Mouse (Mus musculus): ENCODE data around the gene Rprml. TPM values are rescaled to one million over a fixed set of nuclear protein-coding genes. Genes with fewer than 3 reads are reported as not detected.

Rprml gene
- polyA plus RNA-seq, 1 experiment from 2014 or later, result not detected

GRCm38 (mm10) chr11:103686706-103687105, 37.3 kb downstream of the Rprml start:
- 59% methylated on average over 6 of the region's 6 CpGs for whole genome bisulfite sequencing
- H3K4me3 ChIP-seq (ENCODE audit: control insufficient read depth in 1 of 2, insufficient read depth in 1 of 2, low read depth in 1 of 2, low read length in 2 of 2), result no peak overlapping the region
- H3K9ac ChIP-seq (ENCODE audit: low read length), result no peak overlapping the region
- 0 out of 2 replicates have a peak, but pooled peaks have one; percentile 14 for ATAC-seq (ENCODE audit: insufficient number of reproducible peaks, insufficient read depth, low FRiP score, low read depth)
- peaks cover 30 to 62% of the 10 kb centered on the region in 2 experiments for H3K4me1 ChIP-seq (ENCODE audit: control insufficient read depth in 2 of 2, insufficient read depth in 2 of 2, low read length in 2 of 2)
- H3K27ac ChIP-seq (replicated peaks in 1 of 2; ENCODE audit: control insufficient read depth in 1 of 2, insufficient read depth in 1 of 2, low read depth in 2 of 2, low read length in 2 of 2), result peak overlapping the region in 1 of 2 experiments; percentile 27; a peak in 1 of 4 replicates
- H3K36me3 ChIP-seq (ENCODE audit: control insufficient read depth, insufficient read depth, low read length), result peaks cover 68% of the 10 kb centered on the region
- no peaks in the 10 kb centered on the region for H3K9me3 ChIP-seq (ENCODE audit: control insufficient read depth, low read length)
- H3K27me3 ChIP-seq (ENCODE audit: control insufficient read depth, insufficient read depth, low read length), result no peaks in the 10 kb centered on the region
- H3K4me2 ChIP-seq (ENCODE audit: low read length), result no peak overlapping the region

- Histone ChIP-seq H3K4me3 (ENCODE audit: control insufficient read depth in 1 of 2, insufficient read depth in 1 of 2, low read depth in 1 of 2, low read length in 2 of 2) (no peak overlapping the region), H3K27me3 (ENCODE audit: control insufficient read depth, insufficient read depth, low read length) (no peaks in the 10 kb centered on the region), H3K4me1 (ENCODE audit: control insufficient read depth in 2 of 2, insufficient read depth in 2 of 2, low read length in 2 of 2) (peaks cover 29 to 62% of the 10 kb centered on the region in 2 experiments), H3K27ac (replicated peaks in 1 of 2; ENCODE audit: control insufficient read depth in 1 of 2, insufficient read depth in 1 of 2, low read depth in 2 of 2, low read length in 2 of 2) (peak overlapping the region; percentile 72 to 82), H3K36me3 (ENCODE audit: control insufficient read depth, insufficient read depth, low read length) (peaks cover 51% of the 10 kb centered on the region), H3K4me2 (ENCODE audit: low read length) (peak overlapping the region; percentile 37), H3K9ac (ENCODE audit: low read length) (peak overlapping the region; percentile 50; the same call in 1 of the 2 replicates), H3K9me3 (ENCODE audit: control insufficient read depth, low read length) (no peaks in the 10 kb centered on the region)
- 11% methylated on average over 6 of the region's 6 CpGs for WGBS
- ATAC-seq (ENCODE audit: insufficient number of reproducible peaks, insufficient read depth, low FRiP score, low read depth), result no peak
Measured at GRCm38 (mm10) chr11:103688271-103688979, 39.1 kb downstream of the Rprml start.

DNA sequence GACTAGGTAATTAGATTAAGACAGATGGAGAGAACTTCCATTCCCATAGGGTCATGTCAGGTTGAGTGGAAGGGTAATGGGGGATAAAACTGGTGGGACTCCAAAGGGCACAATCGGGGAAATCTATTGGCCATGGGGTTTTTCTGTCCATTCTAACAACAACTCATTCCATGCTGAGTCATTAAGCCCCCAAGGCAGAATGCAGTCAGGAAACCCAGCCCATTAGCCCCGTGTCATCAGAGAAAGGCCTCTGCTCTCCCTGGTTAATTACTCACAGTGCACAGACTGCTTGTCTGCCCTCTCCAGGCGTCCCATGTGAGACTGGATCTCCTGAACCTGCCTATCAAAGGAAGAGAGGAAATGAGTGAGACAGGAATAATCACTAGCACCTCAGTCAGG, 39.6 kb downstream of the Rprml start:
- peak overlapping the region; percentile 7 to 82 for H3K27ac ChIP-seq (replicated peaks in 1 of 2; ENCODE audit: control insufficient read depth in 1 of 2, insufficient read depth in 1 of 2, low read depth in 2 of 2, low read length in 2 of 2)
- H3K4me3 ChIP-seq (ENCODE audit: control insufficient read depth in 1 of 2, insufficient read depth in 1 of 2, low read depth in 1 of 2, low read length in 2 of 2), result no peak overlapping the region
- no peaks in the 10 kb centered on the region for H3K27me3 ChIP-seq (ENCODE audit: control insufficient read depth, insufficient read depth, low read length)
- ATAC-seq (ENCODE audit: insufficient number of reproducible peaks, insufficient read depth, low FRiP score, low read depth), result peak; percentile 28; the same call in 1 of the 2 replicates
- H3K4me1 ChIP-seq (ENCODE audit: control insufficient read depth in 2 of 2, insufficient read depth in 2 of 2, low read length in 2 of 2), result peaks cover 24 to 58% of the 10 kb centered on the region in 2 experiments
- no peak overlapping the region for H3K9ac ChIP-seq (ENCODE audit: low read length)
- H3K9me3 ChIP-seq (ENCODE audit: control insufficient read depth, low read length), result no peaks in the 10 kb centered on the region
- WGBS, result 21% methylated on average over 3 of the region's 3 CpGs
- peaks cover 46% of the 10 kb centered on the region for H3K36me3 ChIP-seq (ENCODE audit: control insufficient read depth, insufficient read depth, low read length)
- 0 out of 2 replicates have a peak overlapping the region, but pooled peaks have one; percentile 37 for H3K4me2 ChIP-seq (ENCODE audit: low read length)

DNA sequence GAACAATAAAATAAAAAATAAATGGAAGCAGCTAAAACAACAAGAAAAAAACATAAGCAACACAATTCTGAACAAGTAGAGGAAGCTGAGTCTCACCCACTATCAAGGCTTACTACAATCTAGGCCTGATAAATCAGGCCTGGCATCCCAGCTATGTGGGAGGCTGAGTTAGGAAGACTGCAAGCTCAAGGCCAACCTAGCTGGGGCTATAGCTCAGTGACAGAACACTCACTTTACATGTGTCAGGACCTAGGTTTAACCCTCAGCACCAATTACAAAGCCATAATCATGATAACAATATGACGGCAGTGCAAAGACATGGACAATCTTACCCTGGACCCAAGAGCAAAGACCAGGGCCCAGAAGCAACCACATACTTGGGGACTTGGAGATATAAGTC, 41.7 kb downstream of the Rprml start:
- H3K9ac ChIP-seq (ENCODE audit: low read length), result no peak overlapping the region
- no peaks in the 10 kb centered on the region for H3K9me3 ChIP-seq (ENCODE audit: control insufficient read depth, low read length)
- no peak overlapping the region for H3K4me3 ChIP-seq (ENCODE audit: control insufficient read depth in 1 of 2, insufficient read depth in 1 of 2, low read depth in 1 of 2, low read length in 2 of 2)
- ATAC-seq (ENCODE audit: insufficient number of reproducible peaks, insufficient read depth, low FRiP score, low read depth), result no peak
- WGBS, result 26% methylated on average over 1 of the region's 1 CpGs
- H3K36me3 ChIP-seq (ENCODE audit: control insufficient read depth, insufficient read depth, low read length), result peaks cover 32% of the 10 kb centered on the region
- no peak overlapping the region for H3K27ac ChIP-seq (replicated peaks in 1 of 2; ENCODE audit: control insufficient read depth in 1 of 2, insufficient read depth in 1 of 2, low read depth in 2 of 2, low read length in 2 of 2)
- peaks cover 24 to 53% of the 10 kb centered on the region in 2 experiments for H3K4me1 ChIP-seq (ENCODE audit: control insufficient read depth in 2 of 2, insufficient read depth in 2 of 2, low read length in 2 of 2)
- no peak overlapping the region for H3K4me2 ChIP-seq (ENCODE audit: low read length)
- no peaks in the 10 kb centered on the region for H3K27me3 ChIP-seq (ENCODE audit: control insufficient read depth, insufficient read depth, low read length)

GRCm38 (mm10) chr11:103693241-103693640, 43.9 kb downstream of the Rprml start:
- no peak for ATAC-seq (ENCODE audit: insufficient number of reproducible peaks, insufficient read depth, low FRiP score, low read depth)
- H3K4me1 ChIP-seq (ENCODE audit: control insufficient read depth in 2 of 2, insufficient read depth in 2 of 2, low read length in 2 of 2), result peaks cover 21 to 38% of the 10 kb centered on the region in 2 experiments
- H3K4me3 ChIP-seq (ENCODE audit: control insufficient read depth in 1 of 2, insufficient read depth in 1 of 2, low read depth in 1 of 2, low read length in 2 of 2), result no peak overlapping the region
- no peaks in the 10 kb centered on the region for H3K9me3 ChIP-seq (ENCODE audit: control insufficient read depth, low read length)
- H3K27me3 ChIP-seq (ENCODE audit: control insufficient read depth, insufficient read depth, low read length), result no peaks in the 10 kb centered on the region
- WGBS, result 26% methylated on average over 1 of the region's 1 CpGs
- H3K36me3 ChIP-seq (ENCODE audit: control insufficient read depth, insufficient read depth, low read length), result peaks cover 14% of the 10 kb centered on the region
- no peak overlapping the region for H3K27ac ChIP-seq (replicated peaks in 1 of 2; ENCODE audit: control insufficient read depth in 1 of 2, insufficient read depth in 1 of 2, low read depth in 2 of 2, low read length in 2 of 2)
- H3K9ac ChIP-seq (ENCODE audit: low read length), result no peak overlapping the region
- no peak overlapping the region for H3K4me2 ChIP-seq (ENCODE audit: low read length)

GRCm38 (mm10) chr11:103696851-103697564, 47.6 kb downstream of the Rprml start:
- no peaks in the 10 kb centered on the region for H3K27me3 ChIP-seq (ENCODE audit: control insufficient read depth, insufficient read depth, low read length)
- WGBS, result 2% methylated on average over 18 of the region's 18 CpGs
- peak; percentile 38; the same call in 1 of the 2 replicates for ATAC-seq (ENCODE audit: insufficient number of reproducible peaks, insufficient read depth, low FRiP score, low read depth)
- H3K36me3 ChIP-seq (ENCODE audit: control insufficient read depth, insufficient read depth, low read length), result peaks cover 7% of the 10 kb centered on the region
- H3K4me3 ChIP-seq (ENCODE audit: control insufficient read depth in 1 of 2, insufficient read depth in 1 of 2, low read depth in 1 of 2, low read length in 2 of 2), result peak overlapping the region; percentile 84 to 95
- peak overlapping the region; percentile 92 for H3K9ac ChIP-seq (ENCODE audit: low read length)
- H3K27ac ChIP-seq (replicated peaks in 1 of 2; ENCODE audit: control insufficient read depth in 1 of 2, insufficient read depth in 1 of 2, low read depth in 2 of 2, low read length in 2 of 2), result peak overlapping the region; percentile 99 to 100
- H3K4me1 ChIP-seq (ENCODE audit: control insufficient read depth in 2 of 2, insufficient read depth in 2 of 2, low read length in 2 of 2), result peaks cover 0 to 8% of the 10 kb centered on the region in 2 experiments; a peak in 1 of 4 replicates
- H3K9me3 ChIP-seq (ENCODE audit: control insufficient read depth, low read length), result no peaks in the 10 kb centered on the region
- H3K4me2 ChIP-seq (ENCODE audit: low read length), result peak overlapping the region; percentile 80

DNA sequence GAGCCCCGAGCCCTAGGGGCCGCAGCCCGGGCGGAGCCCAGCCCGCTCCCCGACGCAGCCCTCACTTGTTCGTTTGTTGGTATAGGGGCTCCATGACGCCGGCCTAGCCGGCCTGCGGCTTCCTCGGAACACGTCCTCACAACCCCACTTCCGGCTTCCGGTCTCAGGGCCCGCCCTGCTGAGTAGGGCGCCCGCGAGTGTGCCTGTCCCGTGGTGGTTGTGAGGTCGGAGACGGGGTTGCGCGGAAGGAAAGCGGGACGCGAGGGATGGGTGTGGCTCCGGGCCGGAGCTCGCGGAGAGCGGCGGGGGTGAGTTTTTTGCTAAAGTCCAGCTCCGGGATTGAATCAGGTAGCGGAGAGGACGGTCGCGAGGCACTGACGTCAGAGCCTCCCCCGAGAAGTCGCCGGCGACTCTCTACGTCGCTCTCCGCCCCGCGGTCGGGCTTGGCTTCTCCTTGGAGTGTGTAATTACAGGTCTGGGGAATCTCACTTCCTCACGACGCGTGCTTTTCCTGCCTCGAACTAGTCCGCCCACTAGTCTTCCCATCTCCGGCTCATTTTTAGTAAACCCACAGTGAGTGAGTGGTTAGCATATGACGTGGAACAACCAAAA, 48.3 kb downstream of the Rprml start, which contains the start of gene Gosr2:
Gene Gosr2 (minus strand): TSS at position 334 of the 612 bp plus-strand sequence.
- peak within 1 kb of the TSS; percentile 84 to 95 for H3K4me3 ChIP-seq (ENCODE audit: control insufficient read depth in 1 of 2, insufficient read depth in 1 of 2, low read depth in 1 of 2, low read length in 2 of 2)
- H3K4me2 ChIP-seq (ENCODE audit: low read length), result peak within 1 kb of the TSS; percentile 80
- peak within 1 kb of the TSS; percentile 99 to 100 for H3K27ac ChIP-seq (replicated peaks in 1 of 2; ENCODE audit: control insufficient read depth in 1 of 2, insufficient read depth in 1 of 2, low read depth in 2 of 2, low read length in 2 of 2)
- peak; percentile 94 for ATAC-seq (ENCODE audit: insufficient number of reproducible peaks, insufficient read depth, low FRiP score, low read depth)
- H3K9me3 ChIP-seq (ENCODE audit: control insufficient read depth, low read length), result no peaks in the 10 kb centered on the region
- H3K27me3 ChIP-seq (ENCODE audit: control insufficient read depth, insufficient read depth, low read length), result no peaks in the 10 kb centered on the region
- H3K9ac ChIP-seq (ENCODE audit: low read length), result peak within 1 kb of the TSS; percentile 92
- WGBS, result under 1% methylated on average over 57 of the region's 57 CpGs
- peaks cover 0 to 7% of the 10 kb centered on the region in 2 experiments; a peak in 1 of 4 replicates for H3K4me1 ChIP-seq (ENCODE audit: control insufficient read depth in 2 of 2, insufficient read depth in 2 of 2, low read length in 2 of 2)
- peaks cover 7% of the 10 kb centered on the region for H3K36me3 ChIP-seq (ENCODE audit: control insufficient read depth, insufficient read depth, low read length)

Data from heart, embryonic 14.5 days (tissue).